Mouse (Mus musculus) cortical plate, adult 2 months (tissue): ENCODE data around the gene Gngt2.

Source experiments
- CTCF ChIP-seq: fragments of 200-500 bp; IDR thresholded peaks from 2 replicates; pipeline ENCODE4 v1.5.1; 2011; ENCODE audit warnings: mild to moderate bottlenecking, control low read depth, low read length; ENCODE audit not compliant: insufficient read depth; ENCODE audit errors: extremely low read depth
- POLR2A ChIP-seq: fragments of 200-500 bp; IDR thresholded peaks from 2 replicates; pipeline ENCODE4 v1.6.1; 2011; ENCODE audit warnings: mild to moderate bottlenecking, low read length, control low read depth; ENCODE audit not compliant: insufficient read depth; ENCODE audit errors: extremely low read depth

- TF ChIP-seq CTCF (no peak), POLR2A (no peak)
These were observed 26.2 kb upstream of the Gngt2 start for GRCm38 (mm10) chr11:95810828-95811227.
